Mouse (Mus musculus) MEL (cell line): ENCODE results near the gene Slc36a4.

ENCODE experiments used
- CTCF ChIP-seq, 3 experiments: IDR thresholded peaks in 2 of 3; conservative IDR thresholded peaks in 1 of 3; 2 replicates each; pipeline ENCODE4 v1.5.1; 2011 to 2012; ENCODE audit warnings: low read length in 3 of 3, low read depth in 2 of 3, mild to moderate bottlenecking in 2 of 3, improper control_type of control experiment in 1 of 3, inconsistent platforms in 1 of 3, mixed read lengths in 1 of 3, moderate library complexity in 1 of 3; ENCODE audit not compliant: control insufficient read depth in 1 of 3, insufficient read depth in 1 of 3, poor library complexity in 1 of 3, severe bottlenecking in 1 of 3
- ETS1 ChIP-seq: IDR thresholded peaks from 2 replicates; pipeline ENCODE4 v1.6.1; 2012; ENCODE audit warnings: low read depth, mild to moderate bottlenecking, inconsistent platforms, low read length, improper control_type of control experiment, moderate library complexity
- GATA1 ChIP-seq: IDR thresholded peaks from 2 replicates; pipeline ENCODE4 v1.6.1; 2011; ENCODE audit warnings: low read depth, low read length, improper control_type of control experiment
- MAFK ChIP-seq: IDR thresholded peaks from 2 replicates; pipeline ENCODE4 v1.6.1; 2011; ENCODE audit warnings: low read depth, mild to moderate bottlenecking, low read length, improper control_type of control experiment, borderline replicate concordance
- ZKSCAN1 ChIP-seq: IDR thresholded peaks from 2 replicates; pipeline ENCODE4 v1.6.1; 2012; ENCODE audit warnings: low read depth, mild to moderate bottlenecking, inconsistent platforms, low read length, improper control_type of control experiment, moderate library complexity

- TF ChIP-seq CTCF (IDR thresholded peaks at IDR 0.05 in 2 of 3, conservative IDR thresholded peaks at IDR 0.05 in 1 of 3; ENCODE audit: control insufficient read depth in 1 of 3, insufficient read depth in 1 of 3, low read depth in 2 of 3, low read length in 3 of 3, poor library complexity in 1 of 3, severe bottlenecking in 1 of 3), result no peak
- TF ChIP-seq GATA1, result no peak
- TF ChIP-seq MAFK, result no peak
- TF ChIP-seq ETS1, result no peak
- TF ChIP-seq ZKSCAN1, result no peak
These were observed 40.1 kb upstream of the Slc36a4 start for GRCm38 (mm10) chr9:15669452-15669851.
